Mouse (Mus musculus): ENCODE results near the gene Tmem109.

Gene Tmem109

GRCm38 (mm10) chr19:10841721-10842626 lies 39.8 kb downstream of the Tmem109 start:
- DNase-seq (ENCODE audit: low spot score), result no peak

GRCm38 (mm10) chr19:10839010-10839892 lies 42.5 kb downstream of the Tmem109 start, which contains the start of gene Slc15a3:
Slc15a3 (plus strand) TSS chr19:10839727.
- DNase-seq (ENCODE audit: low spot score), result no peak

GRCm38 (mm10) chr19:10835671-10836070 lies 46.1 kb downstream of the Tmem109 start:
- no peak for DNase-seq (ENCODE audit: low spot score)

- DNase-seq (ENCODE audit: low spot score), result no peak
Measured at GRCm38 (mm10) chr19:10833611-10834010, 48.2 kb downstream of the Tmem109 start.

GRCm38 (mm10) chr19:10832030-10832429 lies 49.8 kb downstream of the Tmem109 start:
- no peak for DNase-seq (ENCODE audit: low spot score)

GRCm38 (mm10) chr19:10831424-10831823 lies 50.4 kb downstream of the Tmem109 start:
- DNase-seq (ENCODE audit: low spot score), result no peak

GRCm38 (mm10) chr19:10829436-10830175 lies 52.2 kb downstream of the Tmem109 start, which contains the start of gene Cd6:
Cd6 (minus strand) TSS chr19:10830058.
- DNase-seq (ENCODE audit: low spot score), result no peak

- DNase-seq (ENCODE audit: low spot score), result no peak
Measured at GRCm38 (mm10) chr19:10828321-10828720, 53.5 kb downstream of the Tmem109 start.

GRCm38 (mm10) chr19:10824061-10824460 lies 57.7 kb downstream of the Tmem109 start:
- no peak for DNase-seq (ENCODE audit: low spot score)

GRCm38 (mm10) chr19:10822534-10822933 lies 59.3 kb downstream of the Tmem109 start:
- no peak for DNase-seq (ENCODE audit: low spot score)

- DNase-seq (ENCODE audit: low spot score), result no peak
Measured at GRCm38 (mm10) chr19:10821319-10821718, 60.5 kb downstream of the Tmem109 start.
